19 mouse cellular contexts compared by ENCODE assay signal in genomic region chr9:42378071-42378470, GRCm38 (mm10). TPM values are rescaled to one million over a fixed set of nuclear protein-coding genes. Genes with fewer than 3 reads are reported as not detected.
DNase-seq lines count a peak whose midpoint lies in the region; ATAC-seq and TF ChIP-seq lines count a peak whose summit lies in the region.
"Had no signal": no experiment of that assay in that cellular context is flagged by ENCODE, and none has a peak within 500 bp of the region (broad histone marks: within the 10 kb centered on the region; RNA-seq: fewer than 3 reads in every experiment).

No protein-coding gene starts in this region.

- TF ChIP-seq CTCF in midbrain, postnatal 0 days (IDR thresholded peaks at IDR 0.05) = no peak

- no peaks in the 10 kb centered on the region for H3K36me3 ChIP-seq in heart, embryonic 11.5 days (ENCODE audit: control insufficient read depth, insufficient read depth, low read length)
- no peaks in the 10 kb centered on the region for H3K36me3 ChIP-seq in midbrain, postnatal 0 days (ENCODE audit: insufficient read depth, low read length)
- H3K36me3 ChIP-seq: embryonic facial prominence, embryonic 10.5 days; embryonic facial prominence, embryonic 12.5 days; forebrain, embryonic 15.5 days; G1E had no signal

- H3K9ac ChIP-seq in heart, embryonic 11.5 days (ENCODE audit: low read depth, low read length) = no peak overlapping the region
- H3K9ac ChIP-seq in midbrain, postnatal 0 days (replicated peaks; ENCODE audit: low read length, poor library complexity, severe bottlenecking) = no peak overlapping the region
- H3K9ac ChIP-seq: embryonic facial prominence, embryonic 12.5 days; forebrain, embryonic 13.5 days; forebrain, embryonic 15.5 days; forebrain, postnatal 0 days had no signal

- no peak overlapping the region for H3K4me3 ChIP-seq in heart, embryonic 11.5 days (ENCODE audit: low read depth, low read length)
- no peak overlapping the region for H3K4me3 ChIP-seq in midbrain, postnatal 0 days (ENCODE audit: low read depth, low read length)
- H3K4me3 ChIP-seq: embryonic facial prominence, embryonic 10.5 days; embryonic facial prominence, embryonic 12.5 days; forebrain, embryonic 13.5 days; forebrain, embryonic 15.5 days had no signal

- ATAC-seq in heart, embryonic 11.5 days (replicated peaks; ENCODE audit: insufficient number of reproducible peaks, low FRiP score, low TSS enrichment) = no peak
- no peak for ATAC-seq in midbrain, postnatal 0 days (ENCODE audit: low FRiP score)
- ATAC-seq: activated CD4-positive, CD25-positive, alpha-beta regulatory T cell, adult 4 months; forebrain, embryonic 13.5 days; forebrain, embryonic 15.5 days; forebrain, postnatal 0 days; Patski had no signal

- DNase-seq in adrenal gland, postnatal 10 days = peak; percentile 63
- DNase-seq in adrenal gland, adult 18-20 months (ENCODE audit: low spot score in 2 of 2) = no peak
- peak; percentile 73 for DNase-seq in heart, adult 11 months
- DNase-seq in adrenal gland, postnatal 25 days = peak; percentile 17
- DNase-seq in midbrain, postnatal 0 days (ENCODE audit: low spot score) = no peak
- DNase-seq in kidney, postnatal 10 days = no peak
- DNase-seq: cerebellum, adult 11-12 months; cerebellum, adult 2 months; cerebellum, adult 9-10 months; cerebellum, postnatal 25 days; forebrain, postnatal 0 days had no signal

- no peaks in the 10 kb centered on the region for H3K27me3 ChIP-seq in heart, embryonic 11.5 days (ENCODE audit: control insufficient read depth, insufficient read depth, low read length)
- H3K27me3 ChIP-seq in midbrain, postnatal 0 days (ENCODE audit: insufficient read depth, low read length) = no peaks in the 10 kb centered on the region
- H3K27me3 ChIP-seq: embryonic facial prominence, embryonic 12.5 days; forebrain, embryonic 15.5 days had no signal

- H3K9me3 ChIP-seq in heart, embryonic 11.5 days (replicated peaks; ENCODE audit: control insufficient read depth, low read length) = no peaks in the 10 kb centered on the region
- H3K9me3 ChIP-seq in midbrain, postnatal 0 days (ENCODE audit: low read length) = peaks cover 3% of the 10 kb centered on the region; the same call in 1 of the 2 replicates
- H3K9me3 ChIP-seq: embryonic facial prominence, embryonic 10.5 days; embryonic facial prominence, embryonic 12.5 days; forebrain, embryonic 13.5 days; G1E had no signal

- no peaks in the 10 kb centered on the region for H3K4me1 ChIP-seq in heart, embryonic 11.5 days (ENCODE audit: control insufficient read depth, insufficient read depth, low read length)
- H3K4me1 ChIP-seq in midbrain, postnatal 0 days (ENCODE audit: insufficient read depth, low read length) = no peaks in the 10 kb centered on the region
- H3K4me1 ChIP-seq: embryonic facial prominence, embryonic 10.5 days; embryonic facial prominence, embryonic 12.5 days had no signal

- WGBS in heart, embryonic 11.5 days (ENCODE audit: insufficient replicate concordance) = 76% methylated on average over 4 of the region's 4 CpGs
- WGBS in midbrain, postnatal 0 days = 95% methylated on average over 4 of the region's 4 CpGs

- H3K27ac ChIP-seq in heart, embryonic 11.5 days (ENCODE audit: low read depth, low read length) = no peak overlapping the region
- no peak overlapping the region for H3K27ac ChIP-seq in midbrain, postnatal 0 days (ENCODE audit: low read depth, low read length)
- H3K27ac ChIP-seq: embryonic facial prominence, embryonic 10.5 days; embryonic facial prominence, embryonic 12.5 days; forebrain, embryonic 13.5 days; forebrain, embryonic 15.5 days had no signal

- no peak overlapping the region for H3K4me2 ChIP-seq in heart, embryonic 11.5 days
- no peak overlapping the region for H3K4me2 ChIP-seq in midbrain, postnatal 0 days (ENCODE audit: low read depth, low read length, poor library complexity, severe bottlenecking)
- H3K4me2 ChIP-seq: embryonic facial prominence, embryonic 12.5 days; forebrain, embryonic 13.5 days; forebrain, embryonic 15.5 days had no signal

RNA-seq across cellular contexts. Expression of gene Tecta, which starts 21.7 kb away (rescaled TPM):
- total RNA-seq in adrenal gland, postnatal 10 days (2021) = under 1 TPM; 0.12 to 0.18 TPM
- under 1 TPM; 0.23 to 0.32 TPM for total RNA-seq in adrenal gland, adult 18-20 months (2021)
- 0.07 TPM in 1 of 2 replicates, not detected in the other for polyA plus RNA-seq in heart, embryonic 11.5 days (2014; fragmentation: Nextera tagmentation; extraction: Ambion mirVana)
- total RNA-seq in adrenal gland, postnatal 25 days (2021) = 0.27 TPM in 1 of 2 replicates, not detected in the other
- 0.33 and 0.52 TPM in 2 replicates for total RNA-seq in midbrain, postnatal 0 days (2014; rRNA removed)
- polyA plus RNA-seq in midbrain, postnatal 0 days (2015; fragmentation: Nextera tagmentation; extraction: Ambion mirVana) = 0.45 and 0.84 TPM in 2 replicates
- polyA plus RNA-seq: activated CD4-positive, CD25-positive, alpha-beta regulatory T cell, adult 4 months; G1E had no signal

Comparison
In these comparisons a context has a peak if more than half of its experiments do, and no peak if none do; other contexts are left out.
1. DNase-seq: peak in adrenal gland, postnatal 10 days (single experiment), heart, adult 11 months (single experiment) and adrenal gland, postnatal 25 days (single experiment); none in adrenal gland, adult 18-20 months (0 of 2), midbrain, postnatal 0 days (single experiment) and kidney, postnatal 10 days (single experiment).